ENCODE assay signal across 8 mouse cellular contexts in the genomic region with DNA sequence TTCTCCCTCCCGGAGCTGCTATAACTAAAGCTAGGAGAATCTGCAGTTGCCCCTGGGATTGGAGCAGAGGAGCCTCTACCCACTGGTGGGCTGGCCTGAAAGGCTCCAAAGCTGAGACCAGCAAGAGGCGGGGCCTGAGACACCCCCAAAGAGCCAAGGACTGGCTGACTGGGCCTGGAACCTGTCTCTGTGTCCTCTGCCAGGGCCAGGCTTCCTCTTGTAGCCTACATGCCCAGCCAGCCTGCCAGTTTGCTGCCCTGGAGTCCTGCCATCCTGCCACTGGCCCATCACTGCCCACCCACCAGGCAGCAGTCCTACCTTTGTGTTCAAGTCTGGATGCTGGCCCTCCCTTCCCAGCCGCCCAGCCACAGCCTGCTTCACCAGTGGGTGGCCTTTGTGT.
DNase-seq lines count a peak whose midpoint lies in the region; ATAC-seq and TF ChIP-seq lines count a peak whose summit lies in the region.

No protein-coding gene starts in this region.

- no peak for TF ChIP-seq CTCF in gastrocnemius, adult 2 months (IDR thresholded peaks at IDR 0.05)

- 66% methylated on average over 2 of the region's 3 CpGs for WGBS in forebrain, embryonic 10.5 days

- peaks cover 25% of the 10 kb centered on the region for H3K4me1 ChIP-seq in forebrain, embryonic 10.5 days

- intact Hi-C loops in gastrocnemius, adult 2 months (cut with DNase I), result no loop called here
- intact Hi-C loops in left cerebral cortex, postnatal 4 days (cut with DNase I), result no loop called here

- no peak overlapping the region for H3K4me3 ChIP-seq in gastrocnemius, adult 2 months
- no peak overlapping the region for H3K4me3 ChIP-seq in forebrain, embryonic 10.5 days

- no peak overlapping the region for H3K27ac ChIP-seq in gastrocnemius, adult 2 months
- peak overlapping the region; percentile 76 for H3K27ac ChIP-seq in forebrain, embryonic 10.5 days

- no peaks in the 10 kb centered on the region for H3K27me3 ChIP-seq in forebrain, embryonic 10.5 days (ENCODE audit: poor library complexity, severe bottlenecking)

- DNase-seq in gastrocnemius, adult 2 months, result peak; percentile 59
- no peak for DNase-seq in gastrocnemius, adult 18-20 months (ENCODE audit: low spot score)
- peak; percentile 24 for DNase-seq in NIH3T3 (ENCODE audit: low read depth)
- DNase-seq in forebrain, embryonic 10.5 days (ENCODE audit: extremely low spot score, low spot score), result no peak
- peak; percentile 91 for DNase-seq in left cerebral cortex, postnatal 4 days
- no peak for DNase-seq in kidney, adult 8-10 months
- DNase-seq in embryo, embryonic 10.5 days (ENCODE audit: low spot score), result no peak

- H3K9me3 ChIP-seq in forebrain, embryonic 10.5 days, result no peaks in the 10 kb centered on the region

- no peak for ATAC-seq in granulocyte monocyte progenitor cell, adult 5-6 weeks (replicated peaks; ENCODE audit: poor library complexity, severe bottlenecking)

- H3K36me3 ChIP-seq in forebrain, embryonic 10.5 days (replicated peaks), result peaks cover 91% of the 10 kb centered on the region

Comparison
In these comparisons a context has a peak if more than half of its experiments do, and no peak if none do; other contexts are left out.
1. DNase-seq: peak in gastrocnemius, adult 2 months (single experiment), NIH3T3 (single experiment) and left cerebral cortex, postnatal 4 days (single experiment); none in gastrocnemius, adult 18-20 months (single experiment), forebrain, embryonic 10.5 days (single experiment), kidney, adult 8-10 months (0 of 2) and embryo, embryonic 10.5 days (single experiment).